Comparison of ENCODE assay signal across 18 mouse cellular contexts in the genomic region with DNA sequence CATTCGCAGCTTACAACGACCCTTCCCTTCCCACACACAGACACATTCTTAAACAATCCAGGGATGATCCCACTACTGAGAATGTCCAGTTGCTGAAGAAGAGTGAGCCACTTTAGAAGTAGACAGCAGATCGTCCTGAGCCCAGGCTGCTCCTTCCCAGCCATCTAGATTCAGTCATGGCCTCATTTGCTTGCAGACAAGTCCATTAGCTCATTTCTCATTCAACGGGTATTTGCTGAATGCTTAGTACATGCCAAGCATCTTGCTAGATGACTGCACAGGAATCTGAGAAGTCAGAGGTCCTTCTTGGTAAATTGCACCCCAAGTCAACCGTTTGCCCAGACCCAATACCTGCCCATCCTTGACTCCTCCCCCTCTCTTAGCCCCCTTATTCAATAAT. TPM values are rescaled to one million over a fixed set of nuclear protein-coding genes. Genes with fewer than 3 reads are reported as not detected.
DNase-seq lines count a peak whose midpoint lies in the region; ATAC-seq and TF ChIP-seq lines count a peak whose summit lies in the region.
"Had no signal": no experiment of that assay in that cellular context is flagged by ENCODE, and none has a peak within 500 bp of the region (broad histone marks: within the 10 kb centered on the region; RNA-seq: fewer than 3 reads in every experiment).

No protein-coding gene starts in this region.

- H3K9ac ChIP-seq in heart, embryonic 14.5 days (ENCODE audit: low read length) = peak overlapping the region; percentile 52
- no peak overlapping the region for H3K9ac ChIP-seq in kidney, embryonic 15.5 days
- H3K9ac ChIP-seq: forebrain, embryonic 12.5 days; hindbrain, embryonic 15.5 days; midbrain, embryonic 13.5 days had no signal

- ATAC-seq in heart, embryonic 14.5 days (ENCODE audit: insufficient number of reproducible peaks, insufficient read depth, low FRiP score, low read depth) = no peak
- ATAC-seq in kidney, embryonic 15.5 days (replicated peaks; ENCODE audit: low FRiP score) = no peak
- ATAC-seq in Patski = peak; percentile 76
- ATAC-seq: midbrain, embryonic 13.5 days had no signal

- no peak for DNase-seq in heart, adult 8-10 months (ENCODE audit: low spot score)
- DNase-seq in kidney, adult 8-10 months = no peak
- no peak for DNase-seq in Patski (ENCODE audit: low read depth, low spot score)
- no peak for DNase-seq in embryo, embryonic 10.5 days (ENCODE audit: low spot score)
- DNase-seq: adrenal gland, postnatal 25 days; cerebellum, adult 8-10 months; cerebellum, postnatal 36 days; gastrocnemius, postnatal 36 days; kidney, postnatal 14 days; liver, embryonic 13.5 days; lung, adult 2 months; lung, postnatal 14 days had no signal

- in situ Hi-C loops in Patski (cut with MboI; ENCODE audit: low pct_unique_long_range_greater_than_20kb) = no loop called here

- 62% methylated on average over 5 of the region's 5 CpGs for WGBS in heart, embryonic 14.5 days
- WGBS in kidney, embryonic 15.5 days = 46% methylated on average over 5 of the region's 5 CpGs

- H3K27ac ChIP-seq in heart, embryonic 14.5 days (replicated peaks in 1 of 2; ENCODE audit: control insufficient read depth in 1 of 2, insufficient read depth in 1 of 2, low read depth in 2 of 2, low read length in 2 of 2) = peak overlapping the region; percentile 82 to 97
- H3K27ac ChIP-seq in kidney, embryonic 15.5 days = peak overlapping the region; percentile 91
- peak overlapping the region; percentile 98 for H3K27ac ChIP-seq in embryonic fibroblast, embryonic 13.5 days (ENCODE audit: insufficient read depth, low read length)
- H3K27ac ChIP-seq: forebrain, embryonic 12.5 days; hindbrain, embryonic 15.5 days; midbrain, embryonic 13.5 days had no signal

- no peaks in the 10 kb centered on the region for H3K36me3 ChIP-seq in heart, embryonic 14.5 days (ENCODE audit: control insufficient read depth, insufficient read depth, low read length)
- no peaks in the 10 kb centered on the region for H3K36me3 ChIP-seq in kidney, embryonic 15.5 days
- H3K36me3 ChIP-seq: forebrain, embryonic 12.5 days; hindbrain, embryonic 15.5 days; liver, embryonic 13.5 days; midbrain, embryonic 13.5 days had no signal

- TF ChIP-seq CTCF in Patski (IDR thresholded peaks at IDR 0.05) = no peak
- no peak for TF ChIP-seq CTCF in embryonic fibroblast, embryonic 13.5 days (IDR thresholded peaks at IDR 0.05; ENCODE audit: borderline replicate concordance, insufficient read depth, low read length)

- no peak overlapping the region for H3K4me3 ChIP-seq in heart, embryonic 14.5 days (ENCODE audit: control insufficient read depth in 1 of 2, insufficient read depth in 1 of 2, low read depth in 1 of 2, low read length in 2 of 2)
- no peak overlapping the region for H3K4me3 ChIP-seq in kidney, embryonic 15.5 days (replicated peaks)
- no peak overlapping the region for H3K4me3 ChIP-seq in embryonic fibroblast, embryonic 13.5 days (ENCODE audit: insufficient read depth, low read length)
- H3K4me3 ChIP-seq: forebrain, embryonic 12.5 days; hindbrain, embryonic 15.5 days; liver, embryonic 13.5 days; midbrain, embryonic 13.5 days had no signal

- peak overlapping the region; percentile 59 for H3K4me2 ChIP-seq in heart, embryonic 14.5 days (ENCODE audit: low read length)
- no peak overlapping the region for H3K4me2 ChIP-seq in kidney, embryonic 15.5 days
- H3K4me2 ChIP-seq: forebrain, embryonic 12.5 days; hindbrain, embryonic 15.5 days; liver, embryonic 13.5 days; midbrain, embryonic 13.5 days had no signal

- TF ChIP-seq POLR2A in embryonic fibroblast, embryonic 13.5 days (IDR thresholded peaks at IDR 0.05; ENCODE audit: low read depth, low read length) = peak; percentile 33; the same call in 1 of the 2 replicates

- POLR2A ChIA-PET in Patski (lab: Charles Lee) = interaction anchor here (1.0 to 1.3 kb wide), 3 partner anchors 8 to 15 kb away, joined by 3 read pairs; no protein-coding TSS in a partner anchor

- peaks cover 20 to 32% of the 10 kb centered on the region in 2 experiments for H3K4me1 ChIP-seq in heart, embryonic 14.5 days (ENCODE audit: control insufficient read depth in 2 of 2, insufficient read depth in 2 of 2, low read length in 2 of 2)
- peaks cover 37% of the 10 kb centered on the region for H3K4me1 ChIP-seq in kidney, embryonic 15.5 days
- peaks cover 10% of the 10 kb centered on the region for H3K4me1 ChIP-seq in embryonic fibroblast, embryonic 13.5 days (ENCODE audit: control insufficient read depth, insufficient read depth, low read length)
- H3K4me1 ChIP-seq: hindbrain, embryonic 15.5 days had no signal

- no peaks in the 10 kb centered on the region for H3K9me3 ChIP-seq in heart, embryonic 14.5 days (ENCODE audit: control insufficient read depth, low read length)
- H3K9me3 ChIP-seq in kidney, embryonic 15.5 days (replicated peaks) = no peaks in the 10 kb centered on the region
- H3K9me3 ChIP-seq: forebrain, embryonic 12.5 days; hindbrain, embryonic 15.5 days; liver, embryonic 13.5 days; midbrain, embryonic 13.5 days had no signal

- no peaks in the 10 kb centered on the region for H3K27me3 ChIP-seq in heart, embryonic 14.5 days (ENCODE audit: control insufficient read depth, insufficient read depth, low read length)
- no peaks in the 10 kb centered on the region for H3K27me3 ChIP-seq in kidney, embryonic 15.5 days
- H3K27me3 ChIP-seq in Patski = no peaks in the 10 kb centered on the region
- H3K27me3 ChIP-seq: forebrain, embryonic 12.5 days; hindbrain, embryonic 15.5 days; liver, embryonic 13.5 days had no signal

- CTCF ChIA-PET in Patski (lab: Charles Lee) = interaction anchor here (0.8 to 4.7 kb wide), 13 partner anchors 10 to 239 kb away, joined by 3 to 31 read pairs (median 4); no protein-coding TSS in a partner anchor

RNA-seq across cellular contexts. Expression of a gene that starts 57.8 kb away (rescaled TPM):
- 8.3 and 10.4 TPM in 2 replicates for polyA plus RNA-seq in heart, embryonic 14.5 days (2014; fragmentation: Nextera tagmentation; extraction: Ambion mirVana)
- total RNA-seq in heart, adult 8-10 months (2022) = 10 to 100 TPM; 10.3 to 22.4 (median 13.3) TPM
- polyA plus RNA-seq in kidney, embryonic 15.5 days (2015; fragmentation: Nextera tagmentation; extraction: Ambion mirVana) = 7.5 and 7.6 TPM in 2 replicates
- polyA plus RNA-seq in Patski (2021) = 43.2 TPM
- polyA plus RNA-seq in embryonic fibroblast, embryonic 13.5 days (2011; ENCODE audit: insufficient read length, low read depth, missing spikeins) = 37.2 and 48.4 TPM in 2 replicates
